Mouse (Mus musculus) intestine, postnatal 0 days (tissue): Measurements from ENCODE around the gene Dnm2. TPM values are rescaled to one million over a fixed set of nuclear protein-coding genes. Genes with fewer than 3 reads are reported as not detected.
"Not testable (repeated sequence)": the region's sequence is repeated elsewhere in the genome, so short reads cannot be mapped to it uniquely, and the experiment has no call there.

Experiments
- ATAC-seq: fragments of 200-750 bp; cut with Nextera tagmentation; 2 replicates; pipeline ENCODE4 v1.8.0; 2017; ENCODE audit warnings: mild to moderate bottlenecking, moderate TSS enrichment, moderate library complexity
- H3K27ac ChIP-seq: fragments of 300-500 bp; sonication (generic); 2 replicates; pipeline ENCODE4 v1.5.1; 2014; ENCODE audit warnings: mild to moderate bottlenecking, low read depth, low read length, moderate library complexity
- H3K27me3 ChIP-seq: fragments of 300-500 bp; sonication (generic); replicated peaks from 2 replicates; pipeline ENCODE4 v1.6.1; 2014; ENCODE audit warnings: low read length, mixed read lengths; ENCODE audit not compliant: control insufficient read depth, insufficient read depth
- H3K36me3 ChIP-seq: fragments of 300-500 bp; sonication (generic); 2 replicates; pipeline ENCODE4 v1.6.1; 2014; ENCODE audit warnings: mild to moderate bottlenecking, moderate library complexity; ENCODE audit not compliant: control insufficient read depth, insufficient read depth
- H3K4me1 ChIP-seq: fragments of 300-500 bp; sonication (generic); replicated peaks from 2 replicates; pipeline ENCODE4 v1.6.1; 2014; ENCODE audit warnings: antibody characterized with exemption, low read length, mixed read lengths; ENCODE audit not compliant: control insufficient read depth, insufficient read depth
- H3K4me2 ChIP-seq: fragments of 300-500 bp; sonication (generic); replicated peaks from 2 replicates; pipeline ENCODE4 v1.6.1; 2014; ENCODE audit warnings: low read depth, mild to moderate bottlenecking, moderate library complexity
- H3K4me3 ChIP-seq: fragments of 300-500 bp; sonication (generic); 2 replicates; pipeline ENCODE4 v1.5.1; 2014; ENCODE audit warnings: low read depth, low read length
- H3K9ac ChIP-seq: fragments of 300-500 bp; sonication (generic); 2 replicates; pipeline ENCODE4 v1.6.1; 2014; ENCODE audit warnings: mild to moderate bottlenecking, low read depth, low read length
- H3K9me3 ChIP-seq: fragments of 300-500 bp; sonication (generic); 2 replicates; pipeline ENCODE4 v1.6.1; 2016; ENCODE audit warnings: mixed run types; ENCODE audit not compliant: control insufficient read depth
- CTCF ChIP-seq: sonication (generic); IDR thresholded peaks from 2 replicates; pipeline ENCODE4 v1.5.1; 2016; ENCODE audit warnings: low read depth, mild to moderate bottlenecking, control low read depth, antibody characterized with exemption, moderate library complexity
- WGBS: fragments of 180-500 bp; shearing (Covaris S2); extraction: QIAGEN DNeasy Blood & Tissue Kit; methylation state at CpG from one replicate; pipeline ENCODE4 v1.1.7; 2014; 5-methylcytosine and 5-hydroxymethylcytosine counted together
- polyA plus RNA-seq: library from polyadenylated mRNA; unstranded; fragments of >200 nt; fragmentation: Nextera tagmentation; extraction: Ambion mirVana; gene quantifications from 2 replicates; pipeline ENCODE4 v1.2.1, GENCODE M21; 2015

Gene Dnm2
- polyA plus RNA-seq, 1 experiment from 2014 or later = 69.6 TPM

DNA sequence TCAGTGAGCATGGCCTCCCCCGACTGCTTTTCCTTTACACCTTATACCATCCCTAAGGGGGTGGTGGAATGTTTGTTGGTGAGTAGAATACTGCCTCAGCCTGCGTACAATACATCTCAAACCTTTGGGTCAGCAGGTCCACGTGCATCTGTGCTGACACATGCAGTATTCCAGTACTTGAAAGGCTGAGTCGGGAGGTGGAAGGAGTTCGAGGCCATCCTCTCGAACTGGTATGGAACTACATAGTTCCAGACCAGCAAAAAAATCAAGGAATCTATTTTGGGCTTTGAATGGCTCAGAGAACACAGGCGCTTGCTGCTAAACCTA is 85.9 kb downstream of the Dnm2 start:
- Histone ChIP-seq H3K4me2 (peak overlapping the region; percentile 67), H3K36me3 (peaks cover 26% of the 10 kb centered on the region), H3K9me3 (no peaks in the 10 kb centered on the region), H3K27ac (peak overlapping the region; percentile 65; the same call in 1 of the 2 replicates), H3K27me3 (no peaks in the 10 kb centered on the region), H3K4me3 (peak overlapping the region; percentile 55), H3K4me1 (no peaks in the 10 kb centered on the region), H3K9ac (no peak overlapping the region)
- TF ChIP-seq CTCF = no peak
- no peak for ATAC-seq
- 6% methylated on average over 7 of the region's 7 CpGs for WGBS

DNA sequence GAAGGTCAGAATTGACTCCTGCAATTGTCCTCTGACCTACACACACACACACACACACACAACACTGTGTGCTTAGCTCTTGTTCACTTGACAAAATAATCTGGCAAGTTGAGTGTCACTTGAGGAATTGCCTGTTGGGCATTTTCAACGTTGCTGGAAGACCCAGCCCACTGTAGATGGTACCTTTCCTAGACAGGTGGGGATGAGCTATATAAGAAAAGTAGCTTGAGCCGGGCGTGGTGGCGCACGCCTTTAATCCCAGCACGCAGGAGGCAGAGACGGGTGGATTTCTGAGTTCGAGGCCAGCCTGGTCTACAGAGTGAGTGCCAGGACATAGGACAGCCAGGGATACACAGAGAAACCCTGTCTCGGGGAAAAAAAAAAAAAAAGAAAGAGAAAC is 86.3 kb downstream of the Dnm2 start:
- H3K9ac ChIP-seq = no peak overlapping the region
- H3K4me2 ChIP-seq = peak overlapping the region; percentile 67; the same call in 1 of the 2 replicates
- 70% methylated on average over 9 of the region's 9 CpGs for WGBS
- no peak for ATAC-seq
- no peaks in the 10 kb centered on the region for H3K27me3 ChIP-seq
- TF ChIP-seq CTCF = no peak
- no peak overlapping the region for H3K27ac ChIP-seq
- H3K36me3 ChIP-seq = peaks cover 22% of the 10 kb centered on the region
- H3K4me1 ChIP-seq = no peaks in the 10 kb centered on the region
- no peaks in the 10 kb centered on the region for H3K9me3 ChIP-seq
- no peak overlapping the region for H3K4me3 ChIP-seq

DNA sequence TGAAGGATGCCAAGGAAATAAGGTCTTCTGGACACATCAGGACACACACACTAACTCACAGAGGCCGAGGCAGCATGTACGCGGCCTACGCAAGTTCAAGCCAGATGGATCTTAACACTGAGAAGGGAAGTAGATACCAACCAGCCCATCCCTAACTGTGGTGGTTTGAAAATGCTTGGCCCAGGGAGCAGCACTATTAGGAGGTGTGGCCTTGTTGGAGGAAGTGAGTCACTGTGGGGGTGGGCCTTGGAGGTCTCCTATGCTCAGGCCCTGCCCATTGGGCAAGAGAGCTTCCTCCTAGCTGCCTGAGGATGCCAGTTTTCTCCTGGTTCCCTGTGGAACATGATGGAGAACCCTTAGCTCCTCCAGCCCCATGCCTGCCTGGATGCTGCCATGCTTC is 88.8 kb downstream of the Dnm2 start:
- 98% methylated on average over 4 of the region's 4 CpGs for WGBS
- no peak overlapping the region for H3K4me3 ChIP-seq
- ATAC-seq = no peak
- no peak overlapping the region for H3K9ac ChIP-seq
- no peaks in the 10 kb centered on the region; the same call in 1 of the 2 replicates for H3K36me3 ChIP-seq
- H3K4me2 ChIP-seq = no peak overlapping the region
- no peak for TF ChIP-seq CTCF
- no peaks in the 10 kb centered on the region for H3K4me1 ChIP-seq
- H3K27ac ChIP-seq = no peak overlapping the region
- H3K9me3 ChIP-seq = no peaks in the 10 kb centered on the region
- H3K27me3 ChIP-seq = no peaks in the 10 kb centered on the region

DNA sequence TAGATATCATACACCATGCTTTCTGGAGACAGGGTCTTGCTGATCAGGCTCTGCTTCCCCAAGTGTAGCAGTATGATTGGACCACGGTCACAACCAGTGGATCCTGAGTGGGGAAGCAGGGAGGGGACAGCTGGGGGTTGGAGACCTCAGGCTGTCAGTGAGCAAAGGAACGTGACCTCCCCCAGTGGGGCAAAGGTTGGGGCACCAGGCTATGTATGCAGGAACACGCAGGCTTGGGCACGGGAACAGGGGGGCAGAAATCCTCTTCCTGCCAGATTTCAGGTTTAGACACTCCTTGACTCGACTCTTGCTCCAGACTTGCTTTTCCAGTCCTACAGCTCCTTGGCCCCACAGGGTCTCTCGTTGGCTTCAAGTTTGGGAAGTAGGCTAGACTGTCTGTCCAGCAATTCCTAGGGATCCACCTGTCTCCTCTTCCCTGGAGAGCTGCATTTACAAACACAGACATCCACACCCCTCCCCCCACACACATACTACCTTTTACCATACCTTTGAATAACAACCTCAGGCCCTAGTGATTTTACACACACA is 93.3 kb downstream of the Dnm2 start:
- H3K9ac ChIP-seq = no peak overlapping the region
- ATAC-seq = no peak
- H3K4me1 ChIP-seq = no peaks in the 10 kb centered on the region
- no peaks in the 10 kb centered on the region for H3K9me3 ChIP-seq
- no peaks in the 10 kb centered on the region for H3K36me3 ChIP-seq
- TF ChIP-seq CTCF = no peak
- no peak overlapping the region for H3K4me2 ChIP-seq
- WGBS = 52% methylated on average over 6 of the region's 6 CpGs
- no peak overlapping the region for H3K27ac ChIP-seq
- H3K4me3 ChIP-seq = no peak overlapping the region
- H3K27me3 ChIP-seq = no peaks in the 10 kb centered on the region

DNA sequence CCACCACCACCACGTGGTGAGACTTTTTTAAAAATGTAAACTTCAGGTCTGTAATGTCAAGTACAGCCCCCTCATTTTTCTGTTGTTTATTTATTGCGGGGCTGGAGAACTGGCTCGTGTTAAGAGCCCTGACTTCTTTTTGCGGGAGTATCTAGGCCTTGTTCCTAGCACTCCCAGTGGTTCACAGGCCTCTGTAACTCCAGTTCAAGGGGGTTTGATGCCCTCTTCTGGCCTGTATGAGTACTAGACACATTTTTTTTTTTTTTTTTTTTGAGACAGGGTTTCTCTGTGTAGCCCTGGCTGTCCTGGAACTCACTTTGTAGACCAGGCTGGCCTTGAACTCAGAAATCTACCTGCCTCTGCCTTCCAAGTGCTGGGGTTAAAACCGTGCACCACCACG is 94.0 kb downstream of the Dnm2 start:
- not testable (repeated sequence) for H3K27ac ChIP-seq, H3K27me3 ChIP-seq, H3K36me3 ChIP-seq, H3K4me1 ChIP-seq, H3K9ac ChIP-seq, ATAC-seq, H3K4me2 ChIP-seq, H3K9me3 ChIP-seq, H3K4me3 ChIP-seq
- TF ChIP-seq CTCF = 0 out of 2 replicates have a peak, but pooled peaks have one; percentile 5
- 76% methylated on average over 6 of the region's 6 CpGs for WGBS

DNA sequence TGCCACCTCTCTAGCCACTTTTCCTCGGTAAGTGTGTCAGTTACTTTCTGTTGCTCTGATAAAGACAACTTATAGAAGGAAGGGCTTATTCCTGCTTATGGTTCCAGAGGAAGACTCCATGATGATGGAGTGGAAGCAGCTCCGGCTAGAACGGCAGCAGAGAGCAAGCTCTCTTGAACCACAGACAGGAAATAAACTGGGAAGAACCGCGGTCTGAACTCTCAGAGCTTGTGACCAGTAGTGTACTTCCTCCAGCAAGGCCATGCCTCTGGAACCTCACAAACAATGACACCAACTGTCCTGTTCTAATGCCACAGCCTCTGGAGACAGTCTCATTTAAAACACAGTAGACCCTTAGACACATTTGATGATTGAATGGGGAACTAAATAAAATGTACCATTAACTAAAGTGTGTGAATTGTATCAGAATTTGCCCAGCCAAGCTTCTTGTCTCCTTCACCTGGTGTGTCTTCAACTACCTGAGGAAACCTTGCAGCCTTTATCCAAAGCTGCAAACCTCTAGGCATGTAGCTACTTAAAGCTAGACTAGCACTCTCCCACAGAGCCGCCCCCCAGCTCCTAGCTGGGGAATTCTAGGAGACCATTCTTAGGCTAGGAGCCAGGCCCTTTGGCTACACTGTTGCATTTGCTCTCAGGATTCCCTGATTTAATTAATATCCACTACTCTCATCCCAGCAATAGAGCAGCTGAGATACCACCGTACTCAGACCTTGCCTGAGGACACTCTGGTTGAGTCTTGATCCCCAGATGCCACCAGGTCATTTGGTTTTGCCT is 100.6 kb downstream of the Dnm2 start:
- no peak overlapping the region for H3K4me2 ChIP-seq
- 67% methylated on average over 7 of the region's 7 CpGs for WGBS

More for the DNA sequence above, 100.6 kb downstream of the Dnm2 start:
- Histone ChIP-seq H3K27me3 (no peaks in the 10 kb centered on the region), H3K4me1 (no peaks in the 10 kb centered on the region), H3K9me3 (no peaks in the 10 kb centered on the region), H3K4me3 (no peak overlapping the region), H3K27ac (no peak overlapping the region), H3K9ac (no peak overlapping the region), H3K36me3 (no peaks in the 10 kb centered on the region)
- no peak for ATAC-seq
- TF ChIP-seq CTCF = no peak
